Mouse (Mus musculus): ENCODE measurements around the gene C1qtnf5. TPM values are rescaled to one million over a fixed set of nuclear protein-coding genes. Genes with fewer than 3 reads are reported as not detected.

The C1qtnf5 gene
- polyA plus RNA-seq, 1 experiment from 2014 or later = 9.3 TPM

DNA sequence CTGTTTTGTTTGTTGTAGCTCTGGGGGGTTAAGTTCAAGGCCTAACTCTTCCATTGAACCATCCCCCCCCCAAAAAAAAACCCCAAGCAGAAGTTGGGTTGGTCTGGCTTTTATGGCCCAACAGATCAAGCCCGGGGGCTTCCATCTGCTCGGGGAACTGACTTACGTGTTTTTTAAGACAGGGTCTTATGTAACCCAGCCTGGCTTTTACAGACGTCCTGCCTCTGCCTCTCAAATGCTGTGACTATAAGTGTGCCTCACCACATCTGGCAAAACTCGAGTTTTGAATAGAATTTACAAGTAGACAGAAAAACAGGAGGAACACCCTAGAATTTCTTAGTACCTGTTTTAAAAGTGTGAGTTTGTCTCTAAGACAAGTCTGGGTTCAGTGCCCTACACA lies 25.5 kb upstream of the C1qtnf5 start:
- WGBS = 67% methylated on average over 5 of the region's 5 CpGs
- Histone ChIP-seq H3K9ac (replicated peaks) (no peak overlapping the region), H3K4me1 (peaks cover 54% of the 10 kb centered on the region), H3K4me2 (no peak overlapping the region), H3K36me3 (no peaks in the 10 kb centered on the region), H3K9me3 (replicated peaks) (no peaks in the 10 kb centered on the region), H3K4me3 (replicated peaks) (no peak overlapping the region), H3K27me3 (replicated peaks) (peaks cover 19% of the 10 kb centered on the region), H3K27ac (replicated peaks) (no peak overlapping the region)
- no peak for ATAC-seq (ENCODE audit: low FRiP score)

DNA sequence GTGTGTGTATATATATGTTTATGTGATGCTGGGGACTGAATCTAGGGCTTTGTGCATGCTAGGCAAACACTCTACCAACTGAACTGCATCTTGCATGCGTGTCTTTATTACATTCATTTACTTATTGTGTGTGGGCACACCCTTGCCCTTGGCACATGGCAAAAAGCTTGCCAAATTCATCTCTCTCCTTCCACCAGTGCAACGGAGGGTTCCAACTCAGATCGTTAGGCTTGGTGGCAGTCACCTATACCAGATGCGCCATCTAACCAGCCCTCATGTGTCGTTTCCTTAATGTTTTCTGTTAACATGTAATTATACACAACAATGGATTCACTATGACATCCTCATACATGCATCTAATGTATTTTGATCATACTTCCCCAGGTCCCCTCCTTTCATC lies 24.8 kb upstream of the C1qtnf5 start:
- ATAC-seq (ENCODE audit: low FRiP score) = no peak
- Histone ChIP-seq H3K9me3 (replicated peaks) (no peaks in the 10 kb centered on the region), H3K9ac (replicated peaks) (no peak overlapping the region), H3K4me1 (peaks cover 49% of the 10 kb centered on the region), H3K27me3 (replicated peaks) (peaks cover 19% of the 10 kb centered on the region), H3K4me2 (no peak overlapping the region), H3K4me3 (replicated peaks) (no peak overlapping the region), H3K27ac (replicated peaks) (no peak overlapping the region), H3K36me3 (no peaks in the 10 kb centered on the region)
- WGBS = 84% methylated on average over 5 of the region's 5 CpGs

DNA sequence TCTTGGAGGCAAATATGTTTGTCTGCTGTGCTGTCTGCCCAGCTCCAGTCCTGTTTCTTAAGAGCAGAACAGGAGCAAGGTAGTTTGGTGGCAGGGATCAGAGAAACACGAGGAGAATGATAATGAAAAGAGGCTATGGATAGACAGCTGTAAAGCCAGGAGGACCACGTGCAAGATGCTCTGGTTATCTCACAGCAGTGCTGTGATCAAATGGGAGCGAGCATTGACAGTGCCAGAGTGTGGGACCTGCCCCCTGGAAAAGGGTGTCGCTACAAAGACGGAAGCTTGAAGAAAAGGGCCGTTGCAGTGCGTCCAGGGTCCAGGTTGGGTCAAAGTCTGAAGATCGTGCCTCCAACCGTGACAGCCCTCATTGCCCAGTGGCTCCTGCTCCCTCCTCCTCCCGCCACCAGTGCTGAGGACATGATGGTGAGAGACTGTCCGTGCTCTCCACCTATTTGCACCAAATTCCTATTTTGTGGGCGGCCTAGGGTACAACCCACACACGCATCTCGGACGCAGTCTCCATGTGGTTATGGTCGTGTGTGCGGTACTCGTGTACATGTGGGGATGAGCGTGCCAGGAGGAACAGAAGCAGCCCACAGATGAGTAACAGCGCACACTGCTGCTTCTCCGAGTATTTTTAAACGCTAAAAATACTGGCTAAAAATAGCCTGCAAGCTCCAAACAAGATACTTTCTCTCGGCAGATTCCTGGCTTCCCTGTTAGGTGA lies 23.5 kb upstream of the C1qtnf5 start:
- Histone ChIP-seq H3K4me3 (replicated peaks) (peak overlapping the region; percentile 57), H3K4me2 (peak overlapping the region; percentile 100), H3K36me3 (no peaks in the 10 kb centered on the region), H3K27me3 (replicated peaks) (peaks cover 27% of the 10 kb centered on the region), H3K9ac (replicated peaks) (peak overlapping the region; percentile 60), H3K4me1 (peaks cover 47% of the 10 kb centered on the region), H3K9me3 (replicated peaks) (no peaks in the 10 kb centered on the region), H3K27ac (replicated peaks) (no peak overlapping the region)
- no peak for ATAC-seq (ENCODE audit: low FRiP score)
- 10% methylated on average over 23 of the region's 23 CpGs for WGBS

DNA sequence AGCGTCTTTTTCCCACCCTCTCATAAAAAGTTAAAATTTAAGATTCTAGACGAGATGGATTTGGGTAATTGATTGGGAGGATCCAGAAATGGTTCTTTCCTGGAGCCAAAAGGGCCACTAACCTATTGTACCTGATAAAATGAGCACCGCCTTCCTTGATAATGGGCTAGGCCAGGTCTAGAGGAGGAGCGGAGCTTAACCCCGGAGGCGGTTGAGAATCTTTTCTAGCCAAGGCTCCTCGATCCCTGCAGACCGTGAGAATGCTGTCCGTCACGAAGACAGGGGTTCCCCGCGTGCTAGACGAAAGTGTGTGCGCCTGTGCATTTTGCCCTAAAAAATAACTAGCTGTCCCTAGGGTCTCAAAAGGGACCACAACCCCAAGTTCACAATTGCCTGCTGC lies 22.8 kb upstream of the C1qtnf5 start:
- Histone ChIP-seq H3K4me1 (peaks cover 42% of the 10 kb centered on the region), H3K36me3 (no peaks in the 10 kb centered on the region), H3K4me2 (peak overlapping the region; percentile 100), H3K9me3 (replicated peaks) (no peaks in the 10 kb centered on the region), H3K27me3 (replicated peaks) (peaks cover 27% of the 10 kb centered on the region), H3K9ac (replicated peaks) (peak overlapping the region; percentile 60), H3K4me3 (replicated peaks) (peak overlapping the region; percentile 57), H3K27ac (replicated peaks) (no peak overlapping the region)
- 3% methylated on average over 14 of the region's 14 CpGs for WGBS
- 0 out of 2 replicates have a peak, but pooled peaks have one; percentile 19 for ATAC-seq (ENCODE audit: low FRiP score)

DNA sequence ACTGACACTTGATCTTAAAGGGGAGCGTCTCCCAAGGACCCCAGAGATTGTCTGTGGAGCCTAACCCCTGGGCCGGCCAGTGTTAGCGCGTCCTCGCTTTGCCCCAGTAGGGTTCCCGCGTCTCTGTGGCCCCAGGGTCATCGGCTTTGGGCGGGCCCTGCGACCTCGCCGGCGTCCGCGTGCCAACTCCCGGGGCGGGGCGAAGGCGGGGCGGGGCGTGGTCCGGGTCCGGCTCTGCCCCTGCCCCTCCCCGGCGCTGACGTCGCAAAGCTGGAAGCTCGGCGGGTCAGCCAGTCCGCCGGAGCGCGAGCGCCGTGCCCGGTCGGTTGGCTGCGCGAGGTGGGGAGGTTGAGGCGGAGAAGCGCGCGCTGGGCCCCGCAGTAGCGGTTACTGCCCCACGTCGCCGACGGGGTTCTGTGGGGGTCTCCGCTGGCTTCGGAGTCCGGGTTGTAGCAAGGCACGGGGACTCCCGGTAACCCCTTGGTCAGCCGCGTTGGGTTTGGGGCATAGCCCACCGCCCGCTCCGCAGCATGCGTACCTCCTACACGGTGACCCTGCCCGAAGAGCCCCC lies 22.3 kb upstream of the C1qtnf5 start:
- WGBS = under 1% methylated on average over 62 of the region's 62 CpGs
- Histone ChIP-seq H3K27me3 (replicated peaks) (peaks cover 27% of the 10 kb centered on the region), H3K27ac (replicated peaks) (no peak overlapping the region), H3K4me3 (replicated peaks) (peak overlapping the region; percentile 57), H3K9me3 (replicated peaks) (no peaks in the 10 kb centered on the region), H3K4me1 (peaks cover 39% of the 10 kb centered on the region), H3K4me2 (peak overlapping the region; percentile 100), H3K9ac (replicated peaks) (peak overlapping the region; percentile 60), H3K36me3 (no peaks in the 10 kb centered on the region)
- peak; percentile 72 for ATAC-seq (ENCODE audit: low FRiP score)

DNA sequence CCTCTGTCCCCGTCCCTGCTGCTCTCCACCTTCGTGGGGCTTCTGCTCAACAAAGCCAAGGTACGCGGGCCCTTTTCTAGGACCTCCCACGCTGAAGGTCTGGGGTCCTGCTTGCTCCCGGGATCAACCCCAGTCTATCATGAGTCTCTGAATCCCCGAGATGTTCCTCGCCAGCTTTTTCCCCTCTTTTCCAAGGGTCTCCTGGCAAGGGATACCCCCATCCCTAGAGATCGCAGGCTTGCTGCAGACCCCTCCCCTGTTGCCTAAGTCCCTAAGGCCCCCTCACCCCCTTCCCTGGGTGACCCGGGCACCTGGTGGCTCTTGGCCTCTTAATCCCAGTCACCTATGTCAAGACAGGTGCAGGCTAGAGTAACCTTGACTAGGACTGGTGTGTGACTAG lies 21.8 kb upstream of the C1qtnf5 start:
- 2% methylated on average over 10 of the region's 10 CpGs for WGBS
- Histone ChIP-seq H3K9me3 (replicated peaks) (no peaks in the 10 kb centered on the region), H3K4me3 (replicated peaks) (peak overlapping the region; percentile 57), H3K4me2 (peak overlapping the region; percentile 100), H3K9ac (replicated peaks) (peak overlapping the region; percentile 60), H3K4me1 (peaks cover 38% of the 10 kb centered on the region), H3K27ac (replicated peaks) (no peak overlapping the region), H3K27me3 (replicated peaks) (peaks cover 25% of the 10 kb centered on the region), H3K36me3 (no peaks in the 10 kb centered on the region)
- ATAC-seq (ENCODE audit: low FRiP score) = 0 out of 2 replicates have a peak, but pooled peaks have one; percentile 6

DNA sequence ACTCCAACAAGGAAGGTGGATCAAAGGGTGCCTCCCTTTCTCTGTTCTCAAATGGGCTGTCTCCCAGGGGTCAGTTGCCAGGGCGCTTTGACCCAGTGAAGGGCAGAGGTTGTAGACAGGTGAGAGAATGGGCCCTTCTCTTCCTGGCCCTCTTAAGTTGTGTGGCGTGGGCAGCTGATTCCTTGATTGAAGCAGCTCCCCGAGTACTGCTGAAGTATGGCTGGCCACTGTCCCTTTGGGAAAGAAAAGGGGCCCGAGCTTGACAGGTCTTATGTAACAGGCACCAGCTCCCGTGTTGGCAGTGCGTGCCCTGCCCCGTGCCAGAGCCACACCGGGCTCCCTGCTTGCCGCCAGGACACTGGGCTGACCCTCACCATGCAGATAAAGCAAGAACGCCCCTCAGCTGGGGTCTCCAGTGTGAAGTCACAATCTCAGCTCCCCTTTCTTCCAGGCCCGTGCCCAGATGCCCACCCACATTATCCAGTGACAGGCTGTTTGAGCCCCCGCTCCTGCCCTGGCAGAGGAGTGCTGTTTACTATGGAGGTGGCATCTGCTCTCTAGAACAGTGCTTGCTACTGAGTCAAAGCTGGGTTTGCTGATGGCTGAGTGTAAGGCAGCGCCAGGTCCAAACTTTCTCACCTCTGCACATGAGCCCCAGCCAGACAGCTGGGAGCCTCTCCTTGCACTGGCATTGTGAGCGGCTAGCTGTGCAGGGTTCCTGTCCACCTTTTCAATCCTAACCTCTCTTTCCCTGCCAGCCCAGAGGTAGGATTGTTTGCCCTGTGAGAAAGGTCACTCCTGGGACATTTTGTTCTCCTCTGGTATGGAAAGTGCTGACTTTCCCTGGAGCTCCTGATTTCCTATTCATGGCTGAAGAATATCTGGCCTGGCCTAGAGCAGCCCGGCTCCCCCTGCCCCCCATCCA lies 21.0 kb upstream of the C1qtnf5 start:
- no peak for ATAC-seq (ENCODE audit: low FRiP score)
- 68% methylated on average over 15 of the region's 15 CpGs for WGBS
- peaks cover 25% of the 10 kb centered on the region for H3K27me3 ChIP-seq (replicated peaks)
- no peak overlapping the region for H3K9ac ChIP-seq (replicated peaks)
- no peaks in the 10 kb centered on the region for H3K9me3 ChIP-seq (replicated peaks)
- no peak overlapping the region for H3K4me3 ChIP-seq (replicated peaks)
- peak overlapping the region; percentile 100 for H3K4me2 ChIP-seq
- H3K36me3 ChIP-seq = peaks cover 2% of the 10 kb centered on the region; the same call in 1 of the 2 replicates
- H3K4me1 ChIP-seq = peaks cover 38% of the 10 kb centered on the region
- H3K27ac ChIP-seq (replicated peaks) = no peak overlapping the region

DNA sequence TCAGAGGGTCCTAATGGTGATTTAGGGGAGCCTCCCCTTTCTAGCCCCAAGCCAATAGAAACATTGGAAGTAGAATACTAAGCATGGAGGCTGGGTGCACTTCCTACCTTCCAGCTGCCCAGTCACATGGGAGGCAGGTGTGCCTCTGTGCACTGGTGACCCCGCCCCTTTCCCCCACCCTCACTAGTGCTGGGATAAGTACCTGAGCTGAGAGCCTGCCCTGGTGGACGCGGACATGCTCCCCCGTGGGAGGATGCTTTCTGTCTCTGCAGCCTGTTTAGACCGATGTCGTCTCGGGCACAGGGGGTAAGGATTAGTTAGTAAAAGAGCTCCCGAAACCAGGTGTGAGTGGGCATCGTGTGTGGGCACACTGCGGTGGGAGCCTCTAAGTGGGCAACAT lies 20.1 kb upstream of the C1qtnf5 start:
- Histone ChIP-seq H3K4me3 (replicated peaks) (no peak overlapping the region), H3K27me3 (replicated peaks) (peaks cover 25% of the 10 kb centered on the region)
- no peak for ATAC-seq (ENCODE audit: low FRiP score)

DNA sequence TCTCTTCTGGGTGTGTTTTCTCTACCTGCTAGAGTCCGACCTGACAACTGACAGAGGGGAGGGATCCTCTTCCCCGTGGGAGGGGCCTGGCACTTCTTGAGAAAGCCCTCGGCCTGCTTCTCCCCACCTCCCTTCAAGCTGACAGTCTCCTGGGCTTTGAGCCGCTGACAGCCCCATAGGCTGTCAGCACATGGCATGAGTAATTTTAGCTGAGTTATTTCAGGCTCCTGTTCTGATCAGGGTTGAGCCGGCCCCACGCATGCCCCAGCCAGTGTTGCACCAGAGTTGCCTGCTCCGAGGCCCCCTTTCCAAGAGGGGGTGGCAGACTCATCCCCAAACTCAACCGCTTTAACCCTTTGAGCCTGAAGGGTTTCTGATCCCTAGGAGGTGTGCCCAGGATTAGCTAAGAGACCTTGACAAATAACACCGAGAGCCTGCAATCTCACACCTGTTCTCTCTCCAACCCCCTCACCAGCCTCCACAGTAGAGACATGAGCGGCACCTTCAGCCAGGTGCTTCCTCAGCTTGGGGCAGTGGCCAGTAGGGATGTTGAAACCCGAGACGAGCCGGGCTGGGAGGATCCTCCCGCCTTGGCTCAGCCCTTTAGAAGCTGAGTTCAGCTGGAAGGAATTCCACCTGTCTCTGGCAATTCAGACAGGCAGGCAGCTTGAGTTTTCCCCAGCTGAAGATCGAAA lies 19.1 kb upstream of the C1qtnf5 start:
- Histone ChIP-seq H3K36me3 (peaks cover 10% of the 10 kb centered on the region; the same call in 1 of the 2 replicates), H3K27ac (replicated peaks) (no peak overlapping the region), H3K9ac (replicated peaks) (no peak overlapping the region), H3K4me1 (peaks cover 38% of the 10 kb centered on the region), H3K9me3 (replicated peaks) (no peaks in the 10 kb centered on the region), H3K27me3 (replicated peaks) (peaks cover 22% of the 10 kb centered on the region), H3K4me2 (no peak overlapping the region), H3K4me3 (replicated peaks) (no peak overlapping the region)
- ATAC-seq (ENCODE audit: low FRiP score) = no peak
- WGBS = 20% methylated on average over 15 of the region's 15 CpGs

More for the DNA sequence above, 20.1 kb upstream of the C1qtnf5 start:
- WGBS = 56% methylated on average over 10 of the region's 10 CpGs
- Histone ChIP-seq H3K4me2 (no peak overlapping the region), H3K4me1 (peaks cover 38% of the 10 kb centered on the region), H3K9me3 (replicated peaks) (no peaks in the 10 kb centered on the region), H3K9ac (replicated peaks) (no peak overlapping the region), H3K36me3 (peaks cover 7% of the 10 kb centered on the region; the same call in 1 of the 2 replicates), H3K27ac (replicated peaks) (no peak overlapping the region)

DNA sequence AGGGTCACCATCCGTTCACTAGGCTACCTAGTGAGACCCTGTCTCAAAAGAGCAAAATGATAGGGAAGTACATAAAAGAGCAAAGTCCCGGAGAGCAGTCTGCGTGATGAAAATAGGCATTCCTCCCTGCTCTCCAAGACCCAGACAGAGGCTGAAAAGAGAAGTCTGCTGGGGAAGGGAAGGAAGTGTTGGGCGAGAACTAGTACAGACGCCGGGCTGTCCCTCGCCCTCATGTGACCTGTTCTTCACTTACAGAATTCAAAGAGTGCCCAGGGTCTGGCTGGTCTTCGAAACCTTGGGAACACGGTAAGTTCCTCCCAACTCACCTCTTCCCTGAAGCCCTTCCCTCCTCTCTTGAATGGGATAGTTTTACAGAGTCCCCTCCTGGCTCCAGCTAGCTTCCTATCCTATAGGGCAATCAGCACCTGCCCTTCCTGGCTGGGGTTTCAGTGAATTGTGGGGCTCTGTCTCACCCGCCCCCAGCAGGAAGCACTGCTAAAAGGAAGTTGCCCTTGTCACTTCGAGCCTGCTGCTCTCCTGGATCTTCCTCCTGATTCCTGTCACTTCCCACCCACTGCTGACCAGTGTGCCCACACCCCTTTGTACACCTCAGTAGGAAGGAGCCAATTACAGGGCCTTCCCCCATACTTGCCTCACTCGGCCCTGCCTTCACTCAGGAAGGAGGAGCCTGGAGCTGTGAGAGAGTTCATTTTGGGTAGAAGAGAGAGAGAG lies 18.0 kb upstream of the C1qtnf5 start:
- H3K4me3 ChIP-seq (replicated peaks) = no peak overlapping the region
- H3K27ac ChIP-seq (replicated peaks) = no peak overlapping the region
- H3K36me3 ChIP-seq = peaks cover 10% of the 10 kb centered on the region; the same call in 1 of the 2 replicates
- peaks cover 19% of the 10 kb centered on the region for H3K27me3 ChIP-seq (replicated peaks)
- no peak overlapping the region for H3K9ac ChIP-seq (replicated peaks)
- H3K9me3 ChIP-seq (replicated peaks) = no peaks in the 10 kb centered on the region
- no peak for ATAC-seq (ENCODE audit: low FRiP score)
- 67% methylated on average over 12 of the region's 12 CpGs for WGBS
- no peak overlapping the region for H3K4me2 ChIP-seq
- peaks cover 32% of the 10 kb centered on the region for H3K4me1 ChIP-seq
